Mouse (Mus musculus): ENCODE results near the gene Tfeb.

Tfeb gene

DNA sequence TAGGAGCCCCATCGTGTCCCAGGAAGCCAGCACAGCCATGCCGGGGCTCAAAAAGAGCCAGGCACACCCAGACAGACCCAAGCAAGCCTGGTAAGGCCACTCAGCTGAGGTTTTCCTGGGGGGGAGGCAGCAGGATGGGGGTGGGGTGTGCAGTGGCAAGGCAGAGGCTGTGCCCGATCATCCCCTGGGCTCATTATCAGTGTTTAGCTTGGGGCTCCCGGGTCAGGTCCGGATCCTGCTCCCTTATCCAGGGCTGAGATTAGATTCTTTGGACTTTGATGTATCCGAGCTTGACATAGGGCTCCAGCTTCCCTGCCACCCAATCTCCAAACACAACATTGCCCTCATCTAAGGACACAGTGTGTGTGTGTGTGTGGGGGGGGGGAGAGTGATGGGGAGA is 24.9 kb upstream of the Tfeb start:
- no peak for DNase-seq (ENCODE audit: low read depth, low spot score)

DNA sequence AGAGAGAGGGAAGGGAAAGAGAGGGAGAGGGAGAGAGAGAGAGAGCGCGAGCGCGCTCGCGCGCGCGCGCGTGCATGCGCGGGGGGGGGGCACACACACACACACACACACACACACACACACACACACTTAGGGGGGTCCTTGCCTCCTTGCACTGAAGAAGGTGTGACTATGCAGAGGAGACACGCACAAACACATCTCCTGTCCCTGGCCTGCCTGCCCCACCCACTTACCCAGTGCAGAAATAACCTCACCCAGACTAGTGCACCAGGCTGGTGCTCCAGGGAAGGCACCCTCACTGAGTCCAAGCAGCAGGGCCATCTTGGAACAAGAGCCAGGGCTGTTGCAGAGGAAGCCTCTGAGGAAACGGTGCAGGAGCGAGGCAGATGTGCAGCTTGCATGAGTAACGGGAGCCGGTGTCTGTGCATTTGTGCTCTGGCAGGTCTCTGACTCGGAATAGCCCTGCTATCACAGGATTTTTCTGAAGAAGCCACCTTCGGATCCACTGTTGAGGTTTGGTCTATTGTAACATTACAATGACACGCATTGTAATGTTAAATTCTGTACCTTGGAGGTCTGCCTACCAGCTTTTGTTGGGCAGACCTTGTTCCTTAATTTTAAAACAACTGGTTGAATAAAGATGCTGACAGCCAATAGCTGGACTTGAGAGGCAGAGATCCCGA is 23.8 kb upstream of the Tfeb start:
- no peak for DNase-seq (ENCODE audit: low read depth, low spot score)

DNA sequence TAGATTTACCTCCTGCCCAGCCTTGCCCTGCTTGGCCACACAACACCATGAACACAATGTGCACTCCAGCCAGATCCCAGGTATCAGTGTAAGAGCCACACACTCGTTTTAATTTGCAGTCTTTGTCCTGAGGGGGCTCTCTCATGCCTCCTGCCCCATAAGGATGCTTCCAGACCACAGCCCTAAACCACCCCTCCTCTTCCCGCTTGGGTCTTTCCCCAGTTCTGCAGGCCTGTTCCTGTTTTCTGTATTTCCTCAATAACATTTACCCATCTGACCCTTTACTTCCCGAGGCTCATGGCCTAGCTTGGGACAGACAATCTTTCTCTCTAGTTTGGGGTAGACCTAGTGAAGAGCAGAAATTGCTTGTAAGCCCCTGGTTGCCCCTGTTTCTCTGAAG is 21.8 kb upstream of the Tfeb start:
- no peak for DNase-seq (ENCODE audit: low read depth, low spot score)

DNA sequence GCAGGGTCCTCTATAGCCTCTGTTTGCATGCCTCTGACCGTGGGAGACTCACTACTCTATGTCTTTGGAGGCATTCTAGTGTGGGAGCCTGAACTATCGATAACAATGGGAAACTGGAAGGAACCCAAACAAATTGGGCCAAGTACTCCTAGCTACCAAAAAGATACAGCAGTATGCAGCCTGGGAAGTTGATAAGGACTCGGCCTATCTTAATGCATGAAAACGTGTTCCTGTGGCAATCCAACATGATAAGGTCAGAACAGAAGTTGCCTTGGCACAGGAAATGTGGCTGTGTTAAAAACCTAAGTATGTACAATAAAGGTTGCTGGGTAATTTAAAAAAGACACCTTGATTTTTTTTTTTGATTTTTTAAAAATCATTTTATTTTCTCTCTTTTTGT is 15.6 kb upstream of the Tfeb start:
- no peak for DNase-seq (ENCODE audit: low read depth, low spot score)

DNA sequence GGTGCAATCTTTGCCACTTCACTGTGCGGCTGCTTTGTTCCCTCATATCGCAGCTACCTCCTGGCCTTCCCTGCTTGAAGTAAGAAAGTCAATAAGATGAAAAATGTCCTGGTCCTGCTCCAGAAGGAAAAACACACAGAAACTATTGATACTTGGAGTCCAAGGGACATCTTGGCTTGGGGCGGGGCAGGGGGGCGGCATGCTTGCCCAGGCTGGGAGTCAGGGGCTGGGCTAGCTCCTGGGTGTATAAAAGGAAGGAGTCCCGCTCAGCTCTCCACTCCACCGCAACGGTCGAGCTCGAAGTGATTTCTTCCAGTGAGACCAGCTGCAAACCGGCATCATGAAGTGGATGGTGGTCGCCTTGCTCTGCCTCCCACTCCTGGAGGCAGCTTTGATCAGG is 10.3 kb upstream of the Tfeb start, which contains the start of gene Pgc:
Pgc (plus strand) TSS at position 277 of the 400 bp plus-strand sequence.
- DNase-seq (ENCODE audit: low read depth, low spot score) = no peak

DNA sequence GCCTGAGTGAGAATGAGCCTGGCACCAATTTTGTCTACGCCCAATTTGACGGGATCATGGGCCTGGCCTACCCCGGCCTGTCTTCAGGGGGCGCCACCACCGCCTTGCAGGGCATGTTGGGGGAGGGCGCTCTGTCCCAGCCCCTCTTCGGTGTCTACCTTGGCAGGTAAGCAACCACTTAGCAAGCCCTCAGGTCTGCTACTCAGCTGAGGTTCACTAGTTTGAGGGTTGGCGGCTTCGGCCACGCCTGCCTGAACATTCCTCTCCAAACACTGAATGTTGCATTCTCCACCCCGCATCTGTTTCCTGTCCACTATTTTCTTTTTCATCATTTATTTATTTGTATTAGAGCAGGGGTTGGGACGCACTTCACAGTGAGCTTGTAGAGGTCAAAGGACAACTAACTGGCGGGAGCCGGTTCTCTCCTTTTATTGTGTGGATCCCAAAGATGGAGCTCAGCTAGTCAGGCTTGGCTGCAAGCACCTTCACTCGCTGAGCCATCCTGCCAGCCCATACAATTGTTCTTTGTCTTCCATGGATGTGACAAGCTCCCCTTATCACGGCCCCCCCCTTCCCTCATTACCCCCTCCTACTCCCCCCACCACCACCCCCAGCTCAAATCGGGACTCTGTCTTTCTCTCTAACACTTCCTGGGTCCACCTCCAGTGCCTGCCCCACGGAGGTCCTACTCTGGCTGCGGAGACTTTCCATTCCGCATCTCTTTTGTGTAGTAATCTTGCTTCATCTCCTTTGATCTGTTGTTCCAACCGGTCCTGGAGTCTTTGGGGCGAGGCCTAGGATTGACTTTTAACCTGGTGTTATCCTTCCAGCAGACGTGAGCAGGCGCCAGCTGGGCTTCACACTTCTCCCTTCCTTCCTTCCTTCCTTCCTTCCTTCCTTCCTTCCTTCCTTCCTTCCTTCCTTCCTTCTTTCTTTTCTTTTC is 5.9 kb upstream of the Tfeb start:
- DNase-seq (ENCODE audit: low read depth, low spot score) = no peak

DNA sequence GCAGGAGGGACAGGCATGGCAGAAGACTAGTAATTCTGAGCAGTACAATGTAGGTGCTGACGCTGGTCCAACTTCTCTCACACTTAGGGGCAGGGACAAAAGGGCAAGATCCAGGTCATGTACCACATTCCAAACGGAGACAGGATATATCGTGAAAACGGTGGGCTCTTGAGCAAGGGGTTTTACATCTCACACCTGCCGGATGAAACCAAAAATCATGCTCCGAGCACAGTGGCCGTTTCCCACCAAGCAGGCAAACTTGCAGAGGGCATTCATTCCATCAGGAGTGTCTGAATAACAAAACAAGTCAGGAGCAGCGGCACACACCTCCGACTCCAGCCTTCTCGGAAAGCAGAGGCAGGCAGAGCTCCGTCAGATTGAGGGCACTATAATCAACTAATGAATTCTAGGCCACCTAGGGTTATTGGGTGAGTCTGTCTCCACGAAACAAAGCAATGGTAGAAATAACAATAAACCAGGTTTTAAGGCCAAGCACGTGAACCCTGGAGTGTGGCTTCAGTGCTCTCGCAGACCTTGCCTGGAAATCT is 1.2 kb upstream of the Tfeb start:
- DNase-seq (ENCODE audit: low read depth, low spot score) = no peak

DNA sequence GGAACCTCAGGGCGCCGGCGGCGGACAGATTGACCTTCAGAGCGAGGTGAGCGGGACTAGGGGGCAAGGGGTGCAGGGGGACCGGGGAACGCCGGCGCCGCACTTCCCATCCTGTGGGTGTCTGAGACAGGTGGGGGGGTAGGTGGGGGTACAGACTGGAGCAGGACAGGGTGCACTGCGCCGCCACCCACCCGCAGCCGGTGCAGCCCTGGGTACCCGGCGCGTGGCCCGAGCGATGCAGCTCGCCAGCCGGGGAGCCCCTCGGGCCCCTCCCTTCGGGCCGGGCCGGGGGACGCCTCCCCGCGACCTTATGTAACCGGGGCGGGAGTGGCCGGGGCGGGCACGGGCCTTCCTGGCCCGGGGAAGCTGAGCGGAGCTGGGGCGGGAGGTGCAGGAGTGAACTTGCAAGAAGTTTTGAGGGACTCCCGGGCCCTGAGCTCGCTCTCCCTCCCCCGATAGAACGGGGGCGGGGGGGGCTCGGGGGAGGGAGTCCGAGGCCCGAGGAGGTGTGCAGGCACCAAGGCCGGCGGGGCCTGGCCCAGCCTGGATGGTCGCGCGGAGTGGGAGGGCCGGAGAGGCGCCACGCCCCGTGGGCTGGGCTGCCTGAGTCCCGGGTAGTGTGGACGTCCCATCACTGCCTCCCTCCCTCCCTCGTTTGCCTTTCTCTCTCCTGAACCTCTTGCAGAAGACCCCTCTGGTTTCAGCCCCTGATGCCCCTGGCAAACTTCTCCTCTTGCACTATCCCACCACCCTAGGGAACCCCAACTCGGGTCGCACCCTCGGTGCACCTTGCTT is 638 bp downstream of the Tfeb start:
- DNase-seq (ENCODE audit: low read depth, low spot score) = peak; percentile 29

DNA sequence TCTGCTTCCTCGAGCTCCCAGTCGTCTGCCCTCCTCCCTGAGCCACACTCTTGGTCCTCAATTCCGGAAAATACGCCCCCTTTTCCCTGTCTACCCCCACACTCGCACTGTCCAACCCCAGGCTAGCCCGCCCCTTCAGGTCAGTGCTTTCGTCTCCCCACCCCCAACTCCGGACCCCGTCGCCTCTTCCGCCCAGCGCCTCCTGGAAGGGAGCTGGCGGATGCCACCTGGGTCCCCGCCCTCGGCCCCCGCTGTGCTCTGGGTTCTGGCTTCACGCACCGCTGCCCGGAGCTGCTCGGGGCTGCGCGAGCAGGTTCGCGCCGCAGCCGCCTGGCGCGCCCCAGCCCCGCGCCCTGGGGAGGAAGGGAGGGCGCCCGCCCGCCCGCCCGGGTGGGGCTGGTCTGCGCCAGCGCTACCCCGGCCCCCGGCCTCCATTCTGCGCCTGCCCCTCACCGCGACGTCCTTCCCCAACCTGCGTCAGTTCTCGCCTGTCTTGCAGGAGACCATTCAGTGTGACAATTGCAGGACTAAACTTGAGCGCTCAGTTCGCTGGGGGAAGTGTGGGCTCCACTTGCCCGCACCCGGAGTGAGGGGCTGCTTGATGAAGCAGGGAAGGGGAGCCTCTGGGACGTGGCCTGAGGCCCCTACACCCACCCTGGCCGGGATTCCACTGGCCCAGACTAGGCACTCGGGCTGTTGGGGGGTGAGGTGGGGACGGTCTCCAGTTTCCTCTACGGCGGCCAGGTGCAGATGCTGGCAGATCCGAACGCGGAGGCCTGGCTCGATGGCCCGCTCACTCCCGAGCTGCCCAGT is 1.4 kb downstream of the Tfeb start:
- no peak for DNase-seq (ENCODE audit: low read depth, low spot score)

DNA sequence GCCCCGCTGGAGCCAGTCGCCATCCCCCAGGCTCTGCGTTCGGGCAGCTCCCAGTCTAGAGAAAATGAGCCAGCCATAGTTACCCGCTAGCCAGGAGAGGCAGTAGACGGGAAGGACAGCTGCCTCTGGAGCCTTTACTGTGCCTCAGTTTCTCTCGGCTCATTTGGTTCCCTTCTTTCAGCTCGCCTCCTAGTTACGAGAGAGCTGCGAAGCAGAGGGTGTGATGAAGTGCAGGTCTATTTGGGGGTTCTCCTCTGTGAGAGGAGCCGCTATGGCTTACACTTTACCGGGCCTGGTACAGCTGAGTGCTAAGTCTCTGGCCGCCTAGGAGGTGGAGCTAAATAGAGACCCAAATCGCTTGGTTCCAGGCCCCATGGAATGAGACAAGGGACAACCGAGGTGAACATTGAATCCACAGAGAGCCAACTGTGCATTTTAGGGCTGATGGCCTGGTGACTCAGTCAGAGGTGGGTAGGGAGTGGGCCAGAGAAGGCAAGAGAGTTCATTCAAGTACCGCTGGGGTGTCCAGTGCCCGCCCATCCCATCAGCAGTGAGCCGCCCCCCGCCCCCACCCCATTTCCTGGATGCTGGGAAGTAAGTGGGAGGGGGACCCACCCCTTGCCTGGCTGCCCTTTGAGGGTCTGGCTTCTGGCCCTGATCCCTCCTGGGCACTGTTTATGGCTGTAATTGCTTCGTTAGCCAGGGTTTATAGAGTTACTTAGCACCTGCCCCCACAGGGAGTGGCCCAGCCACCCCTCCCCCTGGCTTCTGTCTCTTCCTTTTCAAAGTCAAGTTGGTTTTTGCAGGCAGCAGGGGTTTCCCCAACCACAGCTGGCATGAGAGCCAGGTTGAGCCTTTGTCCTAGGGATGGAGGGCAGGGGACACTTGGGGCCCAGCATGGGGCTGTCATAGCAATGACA is 2.3 kb downstream of the Tfeb start:
- no peak for DNase-seq (ENCODE audit: low read depth, low spot score)

DNA sequence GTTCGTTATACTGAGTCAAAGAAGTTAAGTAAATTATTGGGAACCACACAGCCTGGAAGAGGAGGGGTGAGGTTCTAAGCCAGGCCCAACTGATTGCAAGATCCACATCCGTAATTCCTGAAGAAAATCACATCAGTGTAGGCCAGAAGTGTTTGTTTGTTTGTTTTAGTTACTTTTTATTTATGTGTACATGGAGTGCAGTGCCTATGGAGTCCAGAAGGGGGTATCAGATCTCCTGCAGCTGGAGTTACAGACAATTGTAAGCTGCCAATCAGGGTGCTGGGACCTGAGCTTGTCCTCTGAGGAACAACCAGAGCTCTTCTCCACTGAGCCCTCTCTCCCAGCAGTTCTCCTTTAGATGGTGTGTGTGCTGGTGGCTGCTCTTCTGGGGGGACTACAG is 3.4 kb downstream of the Tfeb start:
- DNase-seq (ENCODE audit: low read depth, low spot score) = no peak

DNA sequence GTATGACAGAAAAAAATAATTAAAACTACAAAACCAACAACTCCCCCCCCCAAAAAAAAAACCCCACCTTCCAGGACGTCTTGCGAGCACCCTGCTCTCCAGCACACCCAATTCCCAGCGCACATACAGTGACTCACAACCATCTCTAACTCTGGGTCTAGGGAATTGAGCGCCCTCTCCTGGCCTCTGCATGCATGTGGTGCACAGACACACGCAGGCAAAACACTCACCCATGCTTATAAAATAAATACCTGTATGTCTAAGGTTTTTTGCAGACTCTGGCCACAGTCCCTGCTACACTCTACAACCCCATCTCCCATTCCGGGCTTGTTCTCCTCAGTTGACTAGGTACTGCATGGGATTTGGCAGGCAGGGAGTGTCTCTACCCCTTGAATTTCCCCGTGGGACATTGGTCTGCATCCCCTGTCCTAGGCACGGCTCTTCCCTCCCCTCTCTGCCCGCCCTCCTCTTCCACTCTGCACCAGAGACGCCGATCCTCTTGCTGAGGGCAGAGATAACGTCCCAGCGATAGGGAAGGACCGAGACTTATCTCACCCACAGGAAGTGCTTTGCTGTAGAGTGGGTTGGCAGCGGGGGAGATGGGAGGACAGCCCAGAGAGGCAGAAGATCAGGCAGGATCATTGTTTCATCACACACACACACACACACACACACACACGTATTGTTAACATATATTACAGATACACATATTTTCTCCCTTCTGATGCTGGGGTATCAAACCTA is 6.3 kb downstream of the Tfeb start:
- no peak for DNase-seq (ENCODE audit: low read depth, low spot score)

DNA sequence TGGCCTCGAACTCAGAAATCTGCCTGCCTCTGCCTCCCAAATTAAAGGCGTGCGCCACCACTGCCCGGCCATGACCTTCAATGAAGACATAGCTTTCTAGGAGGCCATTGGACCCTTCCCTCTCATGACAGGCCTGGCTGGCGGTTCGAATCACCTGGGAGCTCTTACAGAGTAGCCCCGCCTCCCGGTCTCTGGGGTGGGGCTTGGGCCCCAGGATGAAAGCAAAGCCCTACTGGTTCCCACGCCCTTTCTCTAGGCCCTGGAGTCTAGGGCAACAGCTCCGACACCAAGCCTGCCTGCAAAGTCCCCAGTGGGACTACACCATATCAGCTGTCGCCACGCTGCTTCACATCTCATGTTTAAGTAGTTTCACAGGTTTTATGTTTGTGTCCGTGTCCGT is 7.3 kb downstream of the Tfeb start:
- DNase-seq (ENCODE audit: low read depth, low spot score) = no peak

DNA sequence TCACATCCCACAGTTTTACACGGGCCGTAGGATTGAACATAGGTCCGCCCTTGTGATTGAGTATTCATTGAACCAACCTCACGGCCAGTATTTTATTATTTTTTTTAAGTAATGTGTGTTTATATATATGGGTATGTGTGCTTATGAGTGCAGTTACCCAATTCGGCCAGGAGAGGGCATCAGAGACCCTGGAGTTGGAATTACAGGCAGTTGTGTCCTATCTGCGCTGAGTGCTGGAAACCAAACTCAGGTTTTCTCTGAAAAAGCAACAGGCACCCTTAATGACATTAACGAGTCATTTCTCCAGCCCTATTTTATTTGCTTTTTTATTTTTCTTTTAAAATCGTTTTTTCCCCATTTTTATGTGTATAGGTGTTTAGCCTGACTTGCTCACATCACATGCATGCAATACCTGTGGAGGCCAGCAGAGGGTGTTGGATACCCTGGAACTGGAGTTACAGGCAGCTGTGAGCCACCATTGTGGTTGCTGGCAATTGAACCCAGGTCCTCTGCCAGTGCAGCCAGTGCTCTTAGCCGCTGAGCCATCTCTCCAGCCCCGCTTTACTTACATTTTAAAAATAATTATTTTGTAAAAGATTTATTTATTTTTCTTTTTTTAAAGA is 8.0 kb downstream of the Tfeb start:
- DNase-seq (ENCODE audit: low read depth, low spot score) = peak; percentile 42

DNA sequence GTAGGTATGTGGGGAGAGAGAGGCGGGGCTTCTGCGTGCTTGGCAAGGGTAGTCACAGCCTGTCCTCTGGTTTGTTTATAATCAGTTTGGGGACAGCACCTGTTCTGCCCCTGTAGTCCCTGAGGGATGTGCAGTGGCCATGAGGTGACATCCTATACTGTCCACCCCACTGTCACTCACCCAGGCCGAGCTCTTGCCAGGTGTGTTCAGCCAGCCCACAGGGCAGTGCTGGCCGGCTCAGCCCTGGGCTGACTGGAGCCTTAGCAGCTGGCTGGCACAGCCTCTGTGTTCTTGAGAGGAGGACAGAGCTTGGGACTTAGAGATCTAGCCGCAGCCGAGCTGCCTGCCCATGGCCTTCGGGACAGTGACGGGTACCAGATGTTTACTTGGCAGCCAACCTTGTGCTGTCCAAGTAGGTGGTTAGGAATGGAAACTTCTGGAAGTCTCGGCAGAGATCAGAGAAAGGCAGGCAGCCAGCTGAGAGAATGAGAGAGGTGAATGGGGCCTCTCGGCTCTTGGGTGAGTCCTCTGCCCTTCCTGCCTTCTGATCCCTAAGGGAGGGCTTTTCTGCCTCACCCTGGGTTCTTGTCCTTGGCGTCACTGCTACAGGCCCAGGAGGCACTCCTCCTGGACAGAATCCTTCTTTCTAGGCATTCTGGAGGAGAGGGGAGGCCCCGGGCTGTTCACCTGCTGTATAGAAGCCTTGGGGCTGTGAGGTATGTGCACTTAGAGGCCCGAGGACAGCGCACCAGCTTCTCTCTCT is 12.1 kb downstream of the Tfeb start:
- no peak for DNase-seq (ENCODE audit: low read depth, low spot score)

DNA sequence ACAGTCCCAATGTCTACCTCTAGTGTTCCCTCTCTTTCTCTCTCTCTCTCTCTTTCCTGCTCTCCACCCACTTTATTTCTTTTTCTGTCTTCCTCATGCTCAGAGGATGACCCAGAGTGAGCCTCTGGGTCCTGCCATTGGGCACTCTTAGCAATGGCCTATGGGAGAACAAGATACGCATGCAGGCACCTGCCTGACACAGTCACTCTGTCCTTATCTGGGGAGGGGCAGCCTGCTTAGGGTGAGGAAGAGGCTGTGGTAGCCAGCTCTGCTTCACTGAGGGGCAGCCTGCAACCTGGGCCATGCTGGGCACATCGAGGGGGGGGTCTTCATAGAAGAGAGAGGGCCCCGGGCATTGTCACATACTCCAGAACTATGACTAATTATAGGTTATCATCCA is 12.8 kb downstream of the Tfeb start:
- no peak for DNase-seq (ENCODE audit: low read depth, low spot score)

DNA sequence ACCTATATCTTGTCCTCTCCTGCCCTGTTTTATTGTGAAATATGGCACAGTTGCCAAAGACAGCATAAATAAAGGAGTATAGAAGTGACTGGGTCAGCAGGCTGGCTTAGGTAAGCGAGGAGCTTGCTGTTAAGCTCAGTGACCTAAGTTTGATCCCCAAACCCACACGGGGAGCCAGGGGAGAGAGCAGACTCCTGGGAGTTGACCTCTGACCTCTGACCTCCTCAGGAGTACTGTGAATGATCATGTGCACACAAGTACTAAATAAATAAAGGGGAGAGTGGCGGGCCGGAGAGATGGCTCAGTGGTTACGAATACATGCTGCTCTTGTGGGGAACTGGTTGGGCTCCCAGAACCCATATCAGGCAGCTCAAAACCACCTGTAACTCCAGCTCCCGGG is 13.3 kb downstream of the Tfeb start:
- no peak for DNase-seq (ENCODE audit: low read depth, low spot score)

DNA sequence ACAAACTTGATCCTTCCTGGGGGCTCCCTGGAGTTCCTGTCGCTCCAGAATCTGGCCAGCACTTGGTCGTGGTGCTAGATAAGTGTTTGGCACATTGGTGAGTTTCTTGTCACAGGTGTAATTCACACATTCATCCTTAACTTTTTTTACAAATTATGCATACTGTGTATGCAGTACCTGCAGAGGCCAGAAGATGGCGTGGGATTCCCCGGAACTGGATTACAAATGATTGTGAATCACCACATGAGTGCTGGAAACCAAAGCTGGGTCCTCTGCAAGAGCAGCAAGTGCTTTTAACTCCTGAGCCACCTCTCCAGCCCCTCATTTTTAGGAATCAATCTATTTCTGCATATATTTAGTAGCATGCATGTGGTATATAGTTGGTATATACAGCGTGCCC is 15.0 kb downstream of the Tfeb start:
- DNase-seq (ENCODE audit: low read depth, low spot score) = no peak

Measured in c-Kit-negative CD71-positive TER-119-positive erythroid progenitor cells, embryonic 14.5 days (primary cell).